Mouse (Mus musculus): ENCODE measurements around the gene Sh3yl1.

The Sh3yl1 gene

DNA sequence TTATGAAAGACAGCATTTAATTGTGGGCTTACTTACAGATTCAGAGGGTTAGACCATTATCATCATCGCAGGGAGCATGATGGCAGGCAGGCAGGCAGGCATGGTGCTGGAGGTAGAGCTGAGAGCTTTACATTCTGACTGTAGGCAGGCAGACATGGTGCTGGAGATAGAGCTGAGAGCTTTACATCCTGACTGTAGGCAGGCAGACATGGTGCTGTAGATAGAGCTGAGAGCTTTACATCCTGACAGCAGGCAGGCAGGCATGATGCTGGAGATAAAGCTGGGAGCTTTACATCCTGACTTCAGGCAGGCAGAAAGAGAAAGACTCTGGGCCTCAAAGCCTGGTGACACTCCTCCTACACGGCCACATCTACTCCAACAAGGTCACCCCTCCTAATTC lies 59.2 kb downstream of the Sh3yl1 start:
- no peak for DNase-seq

DNA sequence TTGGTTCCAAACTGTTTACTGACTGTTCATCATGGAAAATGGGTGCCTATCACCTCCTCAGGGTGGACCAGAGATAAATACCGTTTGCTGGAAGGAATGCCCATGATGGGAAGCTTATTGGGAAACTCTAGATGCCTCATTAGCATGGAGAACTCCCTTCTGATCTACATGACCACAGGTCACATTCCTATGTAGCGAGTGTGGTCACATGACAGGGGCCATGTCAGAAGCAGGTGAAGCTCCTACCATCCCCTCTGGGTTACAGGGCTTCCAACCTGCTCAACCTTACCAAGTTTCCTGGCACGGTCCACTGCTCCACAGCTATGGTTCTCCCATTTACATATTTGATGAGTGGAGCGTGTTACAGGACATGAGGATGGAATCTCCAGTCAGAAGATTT lies 92.3 kb downstream of the Sh3yl1 start:
- no peak for DNase-seq

DNA sequence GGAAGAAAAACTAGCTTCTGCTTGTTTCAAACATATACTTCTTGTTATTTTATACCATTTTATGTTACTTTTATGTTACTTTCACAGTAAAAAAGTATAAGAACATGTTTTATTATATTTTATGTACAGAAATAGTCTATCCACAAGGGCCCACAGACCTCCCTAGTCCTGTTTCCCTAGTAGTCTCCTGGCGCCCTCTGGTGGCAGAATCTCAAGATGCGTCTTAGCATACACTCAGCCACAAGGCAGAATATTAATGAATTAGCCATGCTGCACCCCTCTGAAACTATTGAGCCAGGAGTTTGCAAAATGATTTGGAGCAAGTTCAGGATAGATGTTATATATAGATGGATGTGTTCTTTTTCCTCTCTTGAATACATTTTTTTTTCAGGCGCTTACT lies 93.5 kb downstream of the Sh3yl1 start:
- peak; percentile 28 to 37 for DNase-seq

DNA sequence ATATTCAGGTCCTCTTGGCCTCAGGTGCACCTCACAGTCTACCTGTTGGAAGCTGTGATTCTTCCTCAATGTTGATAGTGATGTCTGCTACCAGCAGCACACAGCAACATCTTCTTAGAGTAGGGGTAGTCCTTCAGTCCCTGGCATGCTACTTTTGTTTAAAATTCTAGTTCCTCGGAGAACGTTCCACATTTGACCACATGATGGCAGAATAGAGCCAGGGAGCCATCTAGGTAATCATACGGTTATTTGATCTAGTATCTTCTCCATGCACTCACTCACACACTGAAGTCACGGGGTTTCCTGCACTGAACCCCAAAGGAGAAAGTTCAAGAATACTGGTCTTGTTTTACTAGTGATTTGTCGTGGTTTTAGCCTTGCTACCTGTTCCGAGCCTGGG lies 96.7 kb downstream of the Sh3yl1 start:
- DNase-seq: no peak

All from thymus, postnatal 36 days (tissue).